In the genomic region with DNA sequence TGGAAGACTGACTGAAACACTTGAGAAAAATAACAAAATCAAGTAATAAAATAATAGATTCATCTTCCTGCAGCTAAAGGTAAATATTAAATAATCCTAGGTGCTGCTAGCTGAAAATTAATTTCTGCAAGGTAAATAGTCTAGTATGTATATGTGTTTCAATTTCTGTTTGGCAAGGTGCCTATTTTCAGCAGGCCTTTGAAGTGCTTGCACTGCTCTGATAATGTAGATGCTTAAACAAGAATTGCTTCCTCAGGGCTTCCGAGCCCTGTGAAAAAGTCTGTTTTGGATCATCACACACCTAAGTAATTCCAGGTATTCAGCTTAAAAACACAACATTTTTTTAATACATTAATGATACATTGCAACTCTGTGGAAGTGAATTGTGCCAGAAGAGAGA, we compare ENCODE assay signal across 35 mouse cellular contexts.
"Had no signal": no experiment of that assay in that cellular context is flagged by ENCODE, and none has a peak within 500 bp of the region (broad histone marks: within the 10 kb centered on the region; RNA-seq: fewer than 3 reads in every experiment).

No protein-coding gene starts in this region.

- H3K27ac ChIP-seq: heart, adult 2 months; heart, embryonic 10.5 days; heart, embryonic 13.5 days; heart, embryonic 15.5 days; hindbrain, embryonic 10.5 days; hindbrain, embryonic 12.5 days; hindbrain, embryonic 13.5 days; hindbrain, embryonic 14.5 days; hindbrain, embryonic 15.5 days; hindbrain, postnatal 0 days; intestine, embryonic 15.5 days; kidney, embryonic 15.5 days; kidney, postnatal 0 days; layer of hippocampus, adult 2 months had no signal

- H3K9ac ChIP-seq: heart, embryonic 12.5 days; heart, embryonic 13.5 days; heart, embryonic 15.5 days; hindbrain, embryonic 12.5 days; hindbrain, embryonic 13.5 days; hindbrain, embryonic 14.5 days; hindbrain, embryonic 15.5 days; intestine, embryonic 15.5 days; kidney, embryonic 15.5 days had no signal

- H3K27me3 ChIP-seq: heart, embryonic 12.5 days; heart, embryonic 13.5 days; heart, embryonic 15.5 days; hindbrain, embryonic 12.5 days; hindbrain, embryonic 13.5 days; hindbrain, embryonic 15.5 days; intestine, embryonic 15.5 days; kidney, embryonic 15.5 days had no signal

- H3K36me3 ChIP-seq: heart, embryonic 10.5 days; heart, embryonic 12.5 days; heart, embryonic 13.5 days; heart, embryonic 15.5 days; hindbrain, embryonic 10.5 days; hindbrain, embryonic 12.5 days; hindbrain, embryonic 13.5 days; hindbrain, embryonic 15.5 days; intestine, embryonic 15.5 days; kidney, embryonic 15.5 days had no signal

- H3K9me3 ChIP-seq: heart, embryonic 10.5 days; heart, embryonic 12.5 days; heart, embryonic 13.5 days; heart, embryonic 15.5 days; hindbrain, embryonic 10.5 days; hindbrain, embryonic 12.5 days; hindbrain, embryonic 13.5 days; hindbrain, embryonic 15.5 days; intestine, embryonic 15.5 days; kidney, embryonic 15.5 days had no signal

- ATAC-seq: hindbrain, embryonic 16.5 days; hindbrain, postnatal 0 days; inflammation-experienced regulatory T-cells, adult 6 months; intestine, embryonic 15.5 days; intestine, embryonic 16.5 days; intestine, postnatal 0 days had no signal

- DNase-seq: heart, adult 2 months; heart, postnatal 10 days; heart, postnatal 14 days; heart, postnatal 36 days; heart, postnatal 4 days; kidney, adult 11 months; kidney, adult 18-20 months; kidney, adult 2 months; kidney, adult 8-10 months; kidney, adult 9 months; kidney, postnatal 10 days; kidney, postnatal 14 days; kidney, postnatal 25 days; kidney, postnatal 36 days; kidney, postnatal 4 days; layer of hippocampus, adult 9-11 months had no signal

- H3K4me2 ChIP-seq: heart, embryonic 11.5 days; heart, embryonic 12.5 days; heart, embryonic 13.5 days; heart, embryonic 15.5 days; hindbrain, embryonic 12.5 days; hindbrain, embryonic 13.5 days; hindbrain, embryonic 14.5 days; hindbrain, embryonic 15.5 days; intestine, embryonic 15.5 days; kidney, embryonic 15.5 days had no signal

- H3K4me1 ChIP-seq: heart, embryonic 10.5 days; heart, embryonic 12.5 days; heart, embryonic 15.5 days; hindbrain, embryonic 10.5 days; hindbrain, embryonic 12.5 days; hindbrain, embryonic 15.5 days; intestine, embryonic 15.5 days; kidney, embryonic 15.5 days had no signal

- H3K4me3 ChIP-seq: heart, adult 2 months; heart, embryonic 10.5 days; heart, embryonic 12.5 days; heart, embryonic 13.5 days; heart, embryonic 15.5 days; hindbrain, embryonic 10.5 days; hindbrain, embryonic 12.5 days; hindbrain, embryonic 13.5 days; hindbrain, embryonic 15.5 days; intestine, embryonic 15.5 days; kidney, embryonic 15.5 days; layer of hippocampus, adult 2 months had no signal
